In the genomic region with DNA sequence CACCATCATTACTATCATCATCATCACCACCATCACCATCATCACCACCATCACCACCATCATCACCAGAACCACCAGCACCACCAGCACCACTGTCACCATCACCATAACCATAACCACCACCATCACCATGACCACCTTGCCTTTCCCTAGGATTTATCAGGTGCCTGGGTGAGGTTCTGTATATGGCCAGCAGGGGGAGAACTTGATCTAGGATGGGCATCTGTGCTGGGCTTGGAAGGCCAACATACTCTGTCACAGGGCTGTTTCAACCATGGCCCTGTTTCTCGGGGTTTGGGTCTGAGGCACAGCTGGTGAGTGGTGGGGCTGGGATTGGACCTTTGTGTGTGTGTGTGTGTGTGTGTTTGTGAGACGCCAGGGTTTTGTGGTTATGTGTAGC, we compare ENCODE assay signal across 9 mouse cellular contexts. TPM values are rescaled to one million over a fixed set of nuclear protein-coding genes. Genes with fewer than 3 reads are reported as not detected.
A peak's percentile ranks its signal among the peaks of the same experiment; 100 is the strongest.
DNase-seq lines count a peak whose midpoint lies in the region; ATAC-seq and TF ChIP-seq lines count a peak whose summit lies in the region.
"Had no signal": no experiment of that assay in that cellular context is flagged by ENCODE, and none has a peak within 500 bp of the region (broad histone marks: within the 10 kb centered on the region; RNA-seq: fewer than 3 reads in every experiment).

No protein-coding gene starts in this region.

- no peaks in the 10 kb centered on the region for H3K36me3 ChIP-seq in midbrain, postnatal 0 days (ENCODE audit: insufficient read depth, low read length)
- H3K36me3 ChIP-seq in midbrain, embryonic 13.5 days: no peaks in the 10 kb centered on the region
- no peaks in the 10 kb centered on the region for H3K36me3 ChIP-seq in limb, embryonic 11.5 days (ENCODE audit: control insufficient read depth, insufficient read depth, low read length)
- H3K36me3 ChIP-seq in forebrain, embryonic 16.5 days (ENCODE audit: control insufficient read depth, insufficient read depth): no peaks in the 10 kb centered on the region

- H3K4me1 ChIP-seq in midbrain, postnatal 0 days (ENCODE audit: insufficient read depth, low read length): no peaks in the 10 kb centered on the region
- 0 out of 2 replicates have a peak, but pooled peaks cover 6% of the 10 kb centered on the region for H3K4me1 ChIP-seq in midbrain, embryonic 13.5 days (replicated peaks)
- H3K4me1 ChIP-seq in limb, embryonic 11.5 days (ENCODE audit: control insufficient read depth, insufficient read depth, low read length): peaks cover 5% of the 10 kb centered on the region; the same call in 1 of the 2 replicates
- no peaks in the 10 kb centered on the region for H3K4me1 ChIP-seq in forebrain, embryonic 16.5 days (replicated peaks; ENCODE audit: control insufficient read depth, insufficient read depth, low read length)

- no peak overlapping the region for H3K4me3 ChIP-seq in midbrain, postnatal 0 days (ENCODE audit: low read depth, low read length)
- no peak overlapping the region for H3K4me3 ChIP-seq in midbrain, embryonic 13.5 days (replicated peaks)
- H3K4me3 ChIP-seq in limb, embryonic 11.5 days (ENCODE audit: low read depth, low read length): no peak overlapping the region
- no peak overlapping the region for H3K4me3 ChIP-seq in forebrain, embryonic 16.5 days (replicated peaks; ENCODE audit: low read length)

- TF ChIP-seq CTCF in midbrain, postnatal 0 days (IDR thresholded peaks at IDR 0.05): peak; percentile 83

- H3K9ac ChIP-seq in midbrain, postnatal 0 days (replicated peaks; ENCODE audit: low read length, poor library complexity, severe bottlenecking): no peak overlapping the region
- no peak overlapping the region for H3K9ac ChIP-seq in midbrain, embryonic 13.5 days (replicated peaks)
- no peak overlapping the region for H3K9ac ChIP-seq in limb, embryonic 11.5 days (ENCODE audit: low read length)
- no peak overlapping the region for H3K9ac ChIP-seq in forebrain, embryonic 16.5 days (replicated peaks; ENCODE audit: low read depth, low read length)

- H3K27ac ChIP-seq in midbrain, postnatal 0 days (ENCODE audit: low read depth, low read length): no peak overlapping the region
- H3K27ac ChIP-seq in midbrain, embryonic 13.5 days: no peak overlapping the region
- H3K27ac ChIP-seq in limb, embryonic 11.5 days (replicated peaks; ENCODE audit: low read depth, low read length): no peak overlapping the region
- no peak overlapping the region for H3K27ac ChIP-seq in forebrain, embryonic 16.5 days (ENCODE audit: low read length)

- H3K27me3 ChIP-seq in midbrain, postnatal 0 days (ENCODE audit: insufficient read depth, low read length): no peaks in the 10 kb centered on the region
- H3K27me3 ChIP-seq in midbrain, embryonic 13.5 days: peaks cover 4% of the 10 kb centered on the region; the same call in 1 of the 2 replicates
- H3K27me3 ChIP-seq in limb, embryonic 11.5 days (ENCODE audit: control insufficient read depth, insufficient read depth, low read length): no peaks in the 10 kb centered on the region
- H3K27me3 ChIP-seq in forebrain, embryonic 16.5 days (replicated peaks; ENCODE audit: control insufficient read depth, insufficient read depth, low read length): no peaks in the 10 kb centered on the region

- no peaks in the 10 kb centered on the region for H3K9me3 ChIP-seq in midbrain, postnatal 0 days (ENCODE audit: low read length)
- no peaks in the 10 kb centered on the region for H3K9me3 ChIP-seq in midbrain, embryonic 13.5 days
- no peaks in the 10 kb centered on the region for H3K9me3 ChIP-seq in limb, embryonic 11.5 days (ENCODE audit: control insufficient read depth, low read length)
- no peaks in the 10 kb centered on the region for H3K9me3 ChIP-seq in forebrain, embryonic 16.5 days (ENCODE audit: control insufficient read depth, low read length)

- ATAC-seq in midbrain, postnatal 0 days (ENCODE audit: low FRiP score): no peak
- ATAC-seq in midbrain, embryonic 13.5 days: no peak
- no peak for ATAC-seq in limb, embryonic 11.5 days (ENCODE audit: insufficient number of reproducible peaks, low FRiP score, low TSS enrichment, low read depth)
- ATAC-seq in forebrain, embryonic 16.5 days: no peak

- 72% methylated on average over 2 of the region's 2 CpGs for WGBS in midbrain, postnatal 0 days
- WGBS in midbrain, embryonic 13.5 days: 87% methylated on average over 2 of the region's 2 CpGs
- WGBS in limb, embryonic 11.5 days: 75% methylated on average over 2 of the region's 2 CpGs
- 62% methylated on average over 2 of the region's 2 CpGs for WGBS in forebrain, embryonic 16.5 days

- H3K4me2 ChIP-seq in midbrain, postnatal 0 days (ENCODE audit: low read depth, low read length, poor library complexity, severe bottlenecking): no peak overlapping the region
- no peak overlapping the region for H3K4me2 ChIP-seq in midbrain, embryonic 13.5 days (replicated peaks)
- no peak overlapping the region for H3K4me2 ChIP-seq in limb, embryonic 11.5 days (ENCODE audit: low read depth, severe bottlenecking)
- no peak overlapping the region for H3K4me2 ChIP-seq in forebrain, embryonic 16.5 days (ENCODE audit: low read length)

- DNase-seq in gastrocnemius, adult 18-20 months (ENCODE audit: low spot score): peak; percentile 43
- DNase-seq in gastrocnemius, adult 8-10 months (ENCODE audit: low spot score in 2 of 2): no peak
- peak; percentile 58 for DNase-seq in midbrain, postnatal 0 days (ENCODE audit: low spot score)
- DNase-seq in c-Kit-positive CD71-positive TER-119-negative erythroid progenitor cells, embryonic 14.5 days (ENCODE audit: low read depth): peak; percentile 41
- peak; percentile 70 for DNase-seq in limb, embryonic 11.5 days (ENCODE audit: low spot score)
- DNase-seq in spleen, adult 12 weeks (ENCODE audit: low spot score): peak; percentile 44

RNA-seq across cellular contexts. Expression of a gene that starts 16.6 kb away (rescaled TPM):
- 1 to 10 TPM; 2.7 to 6.0 TPM for total RNA-seq in gastrocnemius, adult 18-20 months (2021)
- total RNA-seq in gastrocnemius, adult 8-10 months (2022): 1 to 10 TPM; 2.2 to 4.3 (median 2.6) TPM
- 28.2 and 34.5 TPM in 2 replicates for total RNA-seq in midbrain, postnatal 0 days (2014; rRNA removed)
- 32.8 and 36.2 TPM in 2 replicates for polyA plus RNA-seq in midbrain, postnatal 0 days (2015; fragmentation: Nextera tagmentation; extraction: Ambion mirVana)
- polyA plus RNA-seq in midbrain, embryonic 13.5 days (2015; fragmentation: Nextera tagmentation; extraction: Ambion mirVana): 21.8 and 23.7 TPM in 2 replicates
- polyA plus RNA-seq in limb, embryonic 11.5 days (2014; fragmentation: Nextera tagmentation; extraction: Ambion mirVana): 18.7 and 18.8 TPM in 2 replicates
- 18.5 and 23.4 TPM in 2 replicates for polyA plus RNA-seq in forebrain, embryonic 16.5 days (2015; fragmentation: Nextera tagmentation; extraction: Ambion mirVana)

RNA-seq across cellular contexts. Expression of a gene that starts 47.8 kb away (rescaled TPM):
- not detected for total RNA-seq in gastrocnemius, adult 18-20 months (2021)
- total RNA-seq in gastrocnemius, adult 8-10 months (2022): not detected
- 0.38 TPM in 1 of 2 replicates, not detected in the other for total RNA-seq in midbrain, postnatal 0 days (2014; rRNA removed)
- 0.20 and 0.27 TPM in 2 replicates for polyA plus RNA-seq in midbrain, postnatal 0 days (2015; fragmentation: Nextera tagmentation; extraction: Ambion mirVana)
- 0.13 TPM in 1 of 2 replicates, not detected in the other for polyA plus RNA-seq in midbrain, embryonic 13.5 days (2015; fragmentation: Nextera tagmentation; extraction: Ambion mirVana)
- polyA plus RNA-seq in limb, embryonic 11.5 days (2014; fragmentation: Nextera tagmentation; extraction: Ambion mirVana): 1.6 and 2.0 TPM in 2 replicates
- polyA plus RNA-seq in forebrain, embryonic 16.5 days (2015; fragmentation: Nextera tagmentation; extraction: Ambion mirVana): 3.3 TPM in 1 of 2 replicates, not detected in the other
- polyA plus RNA-seq: intestine, embryonic 14.5 days had no signal

Comparison
In these comparisons a context has a peak if more than half of its experiments do, and no peak if none do; other contexts are left out.
1. DNase-seq: peak in gastrocnemius, adult 18-20 months (single experiment), midbrain, postnatal 0 days (single experiment), c-Kit-positive CD71-positive TER-119-negative erythroid progenitor cells, embryonic 14.5 days (single experiment), limb, embryonic 11.5 days (single experiment) and spleen, adult 12 weeks (single experiment); none in gastrocnemius, adult 8-10 months (0 of 2).